Mouse (Mus musculus): ENCODE measurements around the gene Gm49405.
"Not testable (repeated sequence)": the region's sequence is repeated elsewhere in the genome, so short reads cannot be mapped to it uniquely, and the experiment has no call there.

Gm49405 gene

GRCm38 (mm10) chr19:4000119-4000900, at the start of gene Gm49405, which contains the start of gene Nudt8:
TSS of gene Gm49405 (plus strand) at chr19:4000626.
TSS of gene Nudt8 (plus strand) at chr19:4000580.
- DNase-seq, result peak; percentile 98

GRCm38 (mm10) chr19:3951461-3951860, 49.0 kb upstream of the Gm49405 start:
- no peak for DNase-seq

DNA sequence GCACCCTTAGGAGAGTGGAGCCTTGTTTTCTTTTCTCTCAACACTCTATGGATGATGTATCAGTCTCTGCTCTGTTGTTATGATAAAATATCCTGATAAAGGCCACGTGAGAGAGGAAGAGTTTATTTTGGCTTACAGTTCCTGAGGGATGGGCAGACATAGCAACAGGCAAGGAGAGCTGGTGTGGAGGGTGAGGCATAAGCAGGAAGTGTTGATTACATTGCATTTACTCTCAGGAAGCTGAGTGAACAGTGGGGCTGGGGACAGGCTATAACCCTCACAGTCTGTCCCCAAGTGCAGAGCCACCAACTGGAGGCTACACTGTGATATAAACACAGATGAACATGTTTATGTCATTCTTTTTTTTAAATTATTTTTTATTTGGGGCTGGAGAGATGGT, 48.3 kb upstream of the Gm49405 start:
- no peak for DNase-seq

DNA sequence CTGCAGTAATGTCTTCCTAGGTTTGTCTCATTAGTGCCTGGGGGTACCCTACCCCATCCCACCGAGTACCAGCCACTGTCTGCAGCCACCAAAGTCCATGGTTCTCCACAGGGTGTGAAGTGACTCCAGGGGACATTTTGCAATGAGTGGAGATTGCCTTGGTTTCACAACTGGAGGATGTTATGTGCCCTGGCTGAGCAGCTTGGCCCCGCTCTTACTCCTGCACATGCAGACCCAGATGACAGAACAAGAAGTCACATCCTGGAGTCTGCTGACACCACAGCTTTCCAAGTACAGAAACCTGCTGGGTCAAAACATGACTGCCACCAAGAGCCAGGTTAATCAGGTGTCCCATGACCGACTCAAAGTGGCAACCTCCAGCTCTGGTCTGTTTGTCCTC, 45.4 kb upstream of the Gm49405 start:
- no peak for DNase-seq

GRCm38 (mm10) chr19:3955804-3956203, 44.6 kb upstream of the Gm49405 start:
- no peak for DNase-seq

DNA sequence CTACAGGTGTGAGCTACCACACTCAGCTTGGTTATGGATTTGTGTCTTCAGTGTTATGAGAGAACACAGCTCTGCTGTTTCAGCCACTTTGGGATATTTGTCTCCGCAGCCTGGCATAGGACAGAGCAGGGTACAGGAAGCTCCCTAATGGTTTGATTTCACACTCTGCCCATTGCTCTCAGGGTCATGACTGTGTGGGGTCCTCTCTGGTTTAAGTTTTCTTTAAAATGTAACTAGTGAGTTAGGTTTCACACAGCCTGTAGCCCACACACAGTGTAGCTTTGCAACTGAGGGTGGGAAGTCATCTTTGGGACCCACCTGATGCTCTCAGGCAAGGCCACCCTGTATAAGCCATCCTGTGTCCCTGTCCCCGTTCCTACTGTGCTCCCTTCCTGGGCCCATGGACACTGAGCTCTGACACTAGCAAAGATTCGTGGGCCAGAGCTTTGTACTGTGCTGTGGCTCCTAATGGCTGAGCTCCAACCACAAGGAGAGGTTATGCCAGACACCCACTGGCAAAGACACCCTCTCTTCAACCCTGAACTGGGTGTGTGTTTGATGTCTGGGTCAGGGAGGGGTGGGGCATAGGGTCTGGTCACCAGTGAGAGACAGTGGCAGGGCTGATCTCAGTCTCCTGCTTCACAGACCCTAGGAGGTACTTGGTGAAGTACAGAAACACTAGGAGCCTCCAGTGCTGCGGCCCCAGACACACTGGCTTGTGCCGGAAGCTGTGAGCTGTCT, 43.0 kb upstream of the Gm49405 start:
- DNase-seq, result not testable (repeated sequence)

DNA sequence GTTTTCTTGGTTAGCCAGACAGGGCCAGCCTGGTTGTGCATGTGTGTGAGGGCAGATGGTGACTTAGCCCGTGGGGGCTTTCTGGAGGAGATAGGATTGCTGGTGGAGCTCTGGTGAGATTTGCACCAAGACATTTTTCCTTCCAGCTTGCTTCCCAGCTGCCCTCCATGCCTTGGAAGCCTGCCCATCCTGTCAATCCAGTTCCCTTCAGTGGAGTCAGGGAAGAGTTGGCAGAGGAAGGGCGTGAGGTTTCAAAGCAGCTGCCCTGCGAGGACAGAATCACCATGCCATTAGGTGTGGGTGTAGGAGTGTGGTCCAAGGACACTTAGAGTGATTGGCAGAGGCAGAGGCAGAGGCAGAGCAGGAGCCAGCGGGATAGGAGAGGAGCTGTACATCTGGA, 42.0 kb upstream of the Gm49405 start, which contains the start of gene Aldh3b3:
Gene Aldh3b3, plus strand, starts transcription at position 176 of the 400 bp plus-strand sequence.
- no peak for DNase-seq

GRCm38 (mm10) chr19:3959030-3959429, 41.4 kb upstream of the Gm49405 start:
- no peak for DNase-seq

GRCm38 (mm10) chr19:3960211-3960610, 40.2 kb upstream of the Gm49405 start:
- DNase-seq, result no peak

GRCm38 (mm10) chr19:3961805-3962204, 38.6 kb upstream of the Gm49405 start:
- DNase-seq, result not testable (repeated sequence)

- peak; percentile 39 for DNase-seq
Measured at GRCm38 (mm10) chr19:3962469-3962868, 38.0 kb upstream of the Gm49405 start.

DNA sequence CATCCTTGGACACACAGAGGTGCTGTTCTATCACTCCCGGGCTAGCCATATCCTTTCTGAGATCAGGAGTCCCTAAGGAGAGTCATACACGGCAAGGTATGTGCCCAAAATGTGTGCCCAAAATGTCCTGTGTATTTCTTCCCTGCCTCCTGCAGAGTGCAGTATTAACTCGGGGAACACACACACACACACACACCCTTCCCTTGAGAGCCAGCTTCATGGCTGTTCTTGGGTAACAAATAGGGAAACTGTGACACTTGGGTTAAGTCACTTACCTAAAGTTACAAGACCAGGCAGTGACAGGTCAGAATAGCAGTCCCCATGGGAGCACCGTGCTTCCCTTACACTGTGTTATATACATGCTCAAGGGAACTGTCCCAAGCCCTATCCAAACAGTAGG, 36.4 kb upstream of the Gm49405 start:
- no peak for DNase-seq

GRCm38 (mm10) chr19:3966330-3967075, 33.9 kb upstream of the Gm49405 start:
- DNase-seq, result peak; percentile 28

DNA sequence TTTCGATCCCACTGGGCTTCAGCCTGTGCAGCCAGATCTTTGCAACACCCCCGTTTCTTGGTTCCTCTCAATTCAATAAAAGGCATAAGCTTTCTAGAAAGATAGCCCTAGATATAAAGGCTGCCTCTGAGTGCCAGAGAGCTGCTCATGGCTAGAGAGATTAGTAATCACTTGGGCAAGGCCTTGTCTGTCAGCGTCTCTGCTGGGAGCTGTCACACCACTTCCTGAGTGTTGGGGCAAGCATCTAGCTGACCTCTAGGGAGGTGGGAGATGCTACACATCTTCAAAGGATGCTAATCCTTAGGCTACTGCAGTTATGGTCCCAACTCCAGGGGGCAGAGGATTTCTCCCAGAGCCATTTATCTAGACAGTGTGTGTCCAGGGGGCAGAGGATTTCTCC, 33.2 kb upstream of the Gm49405 start:
- DNase-seq, result no peak

- DNase-seq, result peak; percentile 29
Measured at GRCm38 (mm10) chr19:3972229-3972628, 28.2 kb upstream of the Gm49405 start, which contains the start of gene Aldh3b2. TSS of gene Aldh3b2 (plus strand) at chr19:3972328.

GRCm38 (mm10) chr19:3974608-3975007, 25.8 kb upstream of the Gm49405 start:
- not testable (repeated sequence) for DNase-seq

DNA sequence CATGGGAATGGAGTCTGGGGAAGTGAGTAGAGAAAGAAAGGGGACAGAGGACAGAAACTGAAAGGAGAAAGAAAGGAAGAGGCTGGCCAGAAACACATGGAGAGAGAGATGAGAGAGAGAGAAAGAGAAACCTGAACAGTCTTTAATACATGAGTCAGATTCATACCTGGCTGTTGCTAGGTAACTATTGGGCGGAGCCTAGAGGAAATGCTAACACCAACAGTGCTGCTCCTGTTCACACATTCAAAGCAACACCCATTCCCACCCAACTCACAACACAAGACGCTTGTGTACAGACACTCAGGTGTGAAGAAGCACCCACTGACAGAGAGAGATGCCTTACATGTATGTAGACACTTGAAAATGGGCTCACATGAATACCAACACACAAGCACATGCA, 24.6 kb upstream of the Gm49405 start:
- DNase-seq, result no peak

DNA sequence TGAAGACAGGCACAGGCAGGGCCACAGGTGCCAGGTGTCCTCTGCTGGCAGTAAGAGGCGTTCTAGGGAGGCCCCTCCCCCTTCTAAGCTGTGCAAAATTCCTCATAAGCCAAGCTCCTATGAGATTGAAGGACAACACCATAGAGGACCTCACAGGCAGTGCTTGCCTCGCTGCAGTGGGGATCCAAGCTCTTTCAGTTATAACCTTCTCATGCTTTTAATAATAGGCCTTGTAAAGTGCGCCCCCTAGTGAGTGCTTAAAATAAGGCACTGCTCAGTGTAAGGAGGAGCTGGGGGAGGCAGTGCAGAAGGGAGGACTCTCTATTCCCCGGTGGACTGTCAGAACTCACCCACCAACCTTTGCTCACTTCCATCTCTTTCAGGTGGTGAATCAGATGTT, 20.1 kb upstream of the Gm49405 start:
- DNase-seq, result peak; percentile 89

- DNase-seq, result no peak
Measured at GRCm38 (mm10) chr19:3980917-3981316, 19.5 kb upstream of the Gm49405 start.

DNA sequence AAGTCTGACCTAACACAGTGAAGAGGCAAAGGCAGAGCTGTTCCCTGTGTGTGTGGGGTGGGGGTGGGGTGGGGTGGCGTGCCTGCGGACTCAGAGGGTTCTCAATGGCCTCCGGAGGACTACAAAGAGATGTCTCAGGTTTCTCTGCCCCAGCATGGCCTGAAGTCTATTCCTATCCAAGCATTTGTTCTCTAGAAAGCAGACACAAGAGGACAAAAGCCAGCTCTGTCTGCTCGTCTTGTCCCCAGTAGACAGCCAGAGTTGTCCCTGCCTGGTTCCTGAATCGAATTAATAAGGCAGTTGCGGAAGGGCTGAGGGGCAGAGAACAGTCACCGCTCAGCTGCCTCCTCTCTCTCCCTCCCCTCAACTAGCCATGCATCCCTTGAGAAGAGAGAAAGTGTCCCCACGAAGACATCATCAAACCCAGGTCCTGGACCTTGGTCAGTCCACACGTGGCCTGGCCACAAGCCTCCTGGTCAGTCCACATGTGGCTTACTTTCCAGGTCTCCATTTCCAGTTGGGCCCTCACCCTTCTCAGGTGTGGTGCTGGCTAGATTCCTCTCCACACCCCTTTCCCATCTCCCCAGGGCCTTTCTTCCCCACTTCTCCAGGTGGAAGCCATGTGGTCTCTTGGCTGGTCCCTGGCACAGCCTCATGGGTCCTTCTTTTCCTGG, 16.8 kb upstream of the Gm49405 start:
- DNase-seq, result peak; percentile 31

DNA sequence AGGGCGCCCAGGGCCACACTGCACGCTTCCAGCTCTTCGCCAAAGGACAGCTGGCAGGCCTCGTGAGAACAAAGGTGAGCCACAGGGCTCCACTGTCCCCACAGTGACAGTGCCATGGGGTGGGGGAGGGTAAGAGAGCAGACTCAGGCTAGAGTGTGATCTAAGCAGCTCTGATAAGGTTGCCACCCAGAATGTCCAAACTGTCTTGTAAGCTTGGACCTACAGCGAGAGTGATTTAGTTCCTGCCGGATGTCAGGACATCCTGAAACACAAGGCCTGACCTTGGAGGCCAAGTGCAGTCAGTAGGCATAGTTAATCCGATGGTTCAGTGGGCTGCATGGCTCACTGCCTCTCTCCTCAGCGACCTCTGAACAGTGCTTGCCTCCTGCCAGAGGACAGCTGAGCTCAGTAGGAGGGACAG, 15.2 kb upstream of the Gm49405 start:
- DNase-seq, result peak; percentile 59

DNA sequence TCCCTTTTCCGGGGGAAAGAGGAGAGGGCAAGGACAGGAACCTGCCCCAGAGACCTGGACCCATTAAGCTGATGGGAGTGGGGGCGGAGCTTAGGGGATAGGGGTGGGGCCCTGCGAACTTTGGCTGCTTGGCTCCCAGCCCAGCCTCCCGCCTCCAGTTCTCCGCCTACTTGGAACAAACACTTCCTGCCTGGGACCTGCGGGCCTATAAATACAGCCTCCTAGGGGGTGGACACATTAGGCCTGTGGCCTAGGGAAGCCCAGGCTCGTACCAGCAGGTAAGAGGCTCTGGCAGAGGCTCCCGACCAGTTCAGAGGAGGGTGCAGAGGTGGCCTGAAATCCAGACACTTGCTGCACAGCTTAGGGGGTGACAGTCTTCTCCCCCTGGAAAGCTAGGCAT, 14.1 kb upstream of the Gm49405 start, which contains the start of gene Acy3:
Gene Acy3, plus strand, starts transcription at position 237 of the 400 bp plus-strand sequence.
- peak; percentile 70 for DNase-seq

Data from embryo, embryonic 11 days (tissue).